Mouse (Mus musculus) testis, adult 2 months (tissue): ENCODE measurements around the gene S100a16.

Experiments
- CTCF ChIP-seq: fragments of 200-500 bp; IDR thresholded peaks from 2 replicates; pipeline ENCODE4 v1.5.1; 2012; ENCODE audit warnings: low read depth, mild to moderate bottlenecking, inconsistent platforms, low read length, moderate library complexity; ENCODE audit not compliant: control insufficient read depth, insufficient read depth, insufficient replicate concordance
- POLR2A ChIP-seq: fragments of 200-500 bp; IDR thresholded peaks from 2 replicates; pipeline ENCODE4 v1.6.1; 2012; ENCODE audit warnings: low read depth, mild to moderate bottlenecking, inconsistent platforms, low read length, moderate library complexity; ENCODE audit not compliant: control insufficient read depth

- no peak for TF ChIP-seq CTCF
- TF ChIP-seq POLR2A = no peak
Measured at GRCm38 (mm10) chr3:90509747-90510123, 27.3 kb upstream of the S100a16 start.
